Mouse (Mus musculus) forebrain, postnatal 0 days (tissue): Measurements from ENCODE around the gene Brms1. TPM values are rescaled to one million over a fixed set of nuclear protein-coding genes. Genes with fewer than 3 reads are reported as not detected.

ENCODE experiments used
- ATAC-seq: fragments of 200-750 bp; cut with Nextera tagmentation; 2 replicates; pipeline ENCODE4 v1.8.0; 2017; ENCODE audit warnings: mild to moderate bottlenecking, moderate library complexity
- DNase-seq: peaks from one replicate; pipeline ENCODE4 v3.0.0-alpha.2; 2015
- H3K27ac ChIP-seq: fragments of 300-500 bp; sonication (generic); 2 replicates; pipeline ENCODE4 v1.5.1; 2014; ENCODE audit warnings: low read depth, mild to moderate bottlenecking, antibody characterized with exemption, low read length, moderate library complexity, mixed read lengths
- H3K27me3 ChIP-seq: fragments of 300-500 bp; sonication (generic); 2 replicates; pipeline ENCODE4 v1.6.1; 2014; ENCODE audit warnings: mild to moderate bottlenecking, low read length, mixed read lengths; ENCODE audit not compliant: insufficient read depth
- H3K36me3 ChIP-seq: fragments of 300-500 bp; sonication (generic); 2 replicates; pipeline ENCODE4 v1.6.1; 2014; ENCODE audit warnings: mild to moderate bottlenecking, moderate library complexity; ENCODE audit not compliant: insufficient read depth
- H3K4me1 ChIP-seq: fragments of 300-500 bp; sonication (generic); 2 replicates; pipeline ENCODE4 v1.6.1; 2014; ENCODE audit warnings: antibody characterized with exemption; ENCODE audit not compliant: insufficient read depth
- H3K4me2 ChIP-seq: fragments of 300-500 bp; sonication (generic); 2 replicates; pipeline ENCODE4 v1.6.1; 2014; ENCODE audit warnings: low read depth, mild to moderate bottlenecking, moderate library complexity
- H3K4me3 ChIP-seq: fragments of 300-500 bp; sonication (generic); 2 replicates; pipeline ENCODE4 v1.5.1; 2014; ENCODE audit warnings: low read depth, low read length, mixed read lengths
- H3K9ac ChIP-seq: fragments of 300-500 bp; sonication (generic); 2 replicates; pipeline ENCODE4 v1.6.1; 2014; ENCODE audit warnings: mild to moderate bottlenecking
- H3K9me3 ChIP-seq: fragments of 300-500 bp; sonication (generic); 2 replicates; pipeline ENCODE4 v1.6.1; 2016; ENCODE audit warnings: low read length
- CTCF ChIP-seq: sonication (generic); IDR thresholded peaks from 2 replicates; pipeline ENCODE4 v1.5.1; 2016; ENCODE audit warnings: antibody characterized with exemption, control low read depth, low read depth
- WGBS: fragments of 180-500 bp; shearing (Covaris S2); extraction: QIAGEN DNeasy Blood & Tissue Kit; methylation state at CpG from one replicate; pipeline ENCODE4 v1.1.7; 2014; 5-methylcytosine and 5-hydroxymethylcytosine counted together
- polyA plus RNA-seq: library from polyadenylated mRNA; unstranded; fragments of >200 nt; fragmentation: Nextera tagmentation; extraction: Ambion mirVana; gene quantifications from 2 replicates; pipeline ENCODE4 v1.2.1, GENCODE M21; 2015
- total RNA-seq: library from RNA; depleted of rRNA; stranded (reverse); fragments of >200 nt; gene quantifications from 2 replicates; pipeline ENCODE4 v1.2.3, GENCODE M21; 2014

The Brms1 gene
- total and polyA plus RNA-seq, 2 experiments from 2014 or later = 15.5 to 27.6 TPM

DNA sequence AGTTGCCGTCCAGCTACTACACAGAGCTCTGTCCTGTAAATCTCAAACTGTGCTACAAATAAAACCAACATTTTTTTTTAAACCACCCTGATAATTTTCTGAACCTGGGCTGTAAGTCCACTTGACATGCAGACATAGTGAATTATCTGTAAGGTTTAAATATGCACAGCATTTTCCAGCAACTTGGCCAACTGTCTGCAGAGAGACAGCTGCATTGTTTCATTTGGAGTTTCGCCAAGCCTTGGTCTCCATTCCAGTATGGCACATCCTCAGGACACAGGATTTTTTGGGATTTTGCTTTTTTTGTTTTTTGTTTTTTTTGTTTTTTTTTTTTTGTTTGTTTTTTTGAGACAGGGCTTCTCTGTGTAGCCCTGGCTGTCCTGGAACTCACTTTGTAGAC, 19.7 kb upstream of the Brms1 start:
- H3K27ac ChIP-seq = no peak overlapping the region
- DNase-seq (no peak), ATAC-seq (no peak)
- no peaks in the 10 kb centered on the region for H3K4me1 ChIP-seq
- H3K36me3 ChIP-seq = no peaks in the 10 kb centered on the region
- TF ChIP-seq CTCF = no peak
- no peak overlapping the region for H3K4me2 ChIP-seq
- H3K9ac ChIP-seq = no peak overlapping the region
- H3K4me3 ChIP-seq = no peak overlapping the region
- no peaks in the 10 kb centered on the region for H3K27me3 ChIP-seq
- WGBS = 67% methylated on average over 2 of the region's 2 CpGs
- H3K9me3 ChIP-seq = no peaks in the 10 kb centered on the region

DNA sequence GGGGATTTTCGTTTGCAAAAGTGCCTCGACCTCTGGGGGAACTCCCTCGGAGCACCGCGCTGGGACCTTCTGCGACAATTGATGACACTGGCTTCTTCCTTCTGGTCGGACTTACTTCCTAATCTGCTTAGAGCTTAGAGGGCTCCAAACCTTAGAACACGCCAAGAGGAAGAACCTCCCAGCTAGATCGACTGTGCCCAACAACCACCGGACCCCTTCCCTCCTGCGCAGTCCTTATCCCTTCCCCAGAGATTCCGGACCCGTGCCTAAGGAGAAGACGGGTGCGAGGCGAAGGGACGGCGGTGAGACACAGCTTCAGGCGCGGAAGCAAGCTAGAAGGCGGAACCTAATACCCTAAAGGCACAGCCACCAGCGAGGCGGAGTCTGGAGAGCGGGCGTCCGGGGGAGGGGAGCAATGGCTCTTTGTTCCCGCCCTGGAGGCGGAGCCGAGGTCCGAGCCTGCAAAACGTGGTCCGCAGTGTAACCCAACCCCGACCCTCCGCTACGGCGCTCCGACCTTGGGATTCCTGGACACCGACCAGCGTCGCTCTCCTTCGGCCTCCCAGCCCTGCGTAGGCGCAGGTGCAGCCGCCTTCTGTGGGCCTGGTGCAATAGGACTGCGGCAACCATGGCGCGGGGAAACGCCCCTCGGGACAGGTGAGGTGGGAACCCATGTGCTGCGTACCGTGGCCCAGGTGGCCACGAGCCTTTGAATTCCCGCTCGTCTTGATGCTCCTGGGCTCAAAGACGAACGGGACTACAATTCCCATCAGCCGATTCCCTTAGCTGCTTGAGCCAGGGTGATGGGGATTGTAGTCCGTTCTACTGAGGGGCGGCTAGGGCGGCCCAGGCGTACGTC, 17.3 kb upstream of the Brms1 start, which contains the start of gene Slc29a2:
Gene Slc29a2, plus strand, starts transcription at position 240 of the 859 bp plus-strand sequence.
- TF ChIP-seq CTCF = no peak
- Histone ChIP-seq H3K4me1 (no peaks in the 10 kb centered on the region), H3K9ac (peak within 1 kb of the TSS; percentile 97), H3K4me3 (peak within 1 kb of the TSS; percentile 85), H3K27ac (peak within 1 kb of the TSS; percentile 91), H3K4me2 (peak within 1 kb of the TSS; percentile 77), H3K27me3 (no peaks in the 10 kb centered on the region), H3K36me3 (peaks cover 10% of the 10 kb centered on the region), H3K9me3 (no peaks in the 10 kb centered on the region)
- DNase-seq (peak; percentile 93), ATAC-seq (peak; percentile 95)
- under 1% methylated on average over 62 of the region's 62 CpGs for WGBS

DNA sequence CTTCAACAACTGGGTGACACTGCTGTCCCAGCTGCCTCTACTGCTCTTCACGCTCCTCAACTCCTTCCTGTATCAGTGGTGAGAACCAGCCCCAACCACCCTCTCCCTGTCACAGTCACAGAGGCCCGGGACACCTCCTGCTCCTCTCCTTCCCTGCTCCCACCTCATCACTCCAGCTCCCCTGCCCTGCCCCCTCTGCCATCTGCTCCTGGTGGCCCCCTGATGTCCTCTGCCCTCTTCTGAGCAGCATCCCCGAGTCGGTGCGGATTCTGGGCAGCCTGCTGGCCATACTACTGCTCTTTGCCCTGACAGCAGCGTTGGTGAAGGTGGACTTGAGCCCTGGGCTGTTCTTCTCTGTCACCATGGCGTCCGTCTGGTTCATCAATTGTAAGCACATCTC, 15.0 kb upstream of the Brms1 start:
- no peak overlapping the region for H3K9ac ChIP-seq
- H3K36me3 ChIP-seq = peaks cover 31% of the 10 kb centered on the region
- no peak for DNase-seq
- H3K9me3 ChIP-seq = no peaks in the 10 kb centered on the region
- H3K4me2 ChIP-seq = no peak overlapping the region
- H3K27ac ChIP-seq = no peak overlapping the region
- WGBS = 92% methylated on average over 8 of the region's 8 CpGs
- no peak overlapping the region for H3K4me3 ChIP-seq
- H3K27me3 ChIP-seq = no peaks in the 10 kb centered on the region
- no peaks in the 10 kb centered on the region for H3K4me1 ChIP-seq
- no peak for ATAC-seq
- TF ChIP-seq CTCF = no peak

DNA sequence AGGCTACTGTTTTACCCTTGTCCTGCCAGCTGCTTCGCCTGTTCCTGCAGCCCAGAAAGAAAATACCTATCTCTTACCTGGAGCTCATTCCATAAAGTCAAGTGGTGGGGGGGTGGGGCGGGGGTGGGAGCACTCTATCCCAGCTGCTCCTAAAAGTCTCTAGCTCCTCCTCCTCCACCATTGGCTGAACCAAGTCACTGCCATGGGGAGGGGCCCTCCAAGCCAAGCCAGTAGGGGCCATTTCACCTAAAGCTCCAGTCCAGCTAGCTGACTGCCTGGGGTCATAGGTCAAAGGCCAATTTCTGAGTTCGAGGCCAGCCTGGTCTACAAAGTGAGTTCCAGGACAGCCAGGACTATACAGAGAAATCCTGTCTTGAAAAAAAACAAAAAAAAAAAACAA, 8.5 kb upstream of the Brms1 start:
- Histone ChIP-seq H3K9ac (no peak overlapping the region), H3K4me3 (no peak overlapping the region), H3K27me3 (no peaks in the 10 kb centered on the region), H3K9me3 (no peaks in the 10 kb centered on the region), H3K4me2 (no peak overlapping the region), H3K27ac (no peak overlapping the region), H3K36me3 (peaks cover 41% of the 10 kb centered on the region), H3K4me1 (no peaks in the 10 kb centered on the region)
- WGBS = 85% methylated on average over 3 of the region's 3 CpGs
- DNase-seq (no peak), ATAC-seq (no peak)
- no peak for TF ChIP-seq CTCF

DNA sequence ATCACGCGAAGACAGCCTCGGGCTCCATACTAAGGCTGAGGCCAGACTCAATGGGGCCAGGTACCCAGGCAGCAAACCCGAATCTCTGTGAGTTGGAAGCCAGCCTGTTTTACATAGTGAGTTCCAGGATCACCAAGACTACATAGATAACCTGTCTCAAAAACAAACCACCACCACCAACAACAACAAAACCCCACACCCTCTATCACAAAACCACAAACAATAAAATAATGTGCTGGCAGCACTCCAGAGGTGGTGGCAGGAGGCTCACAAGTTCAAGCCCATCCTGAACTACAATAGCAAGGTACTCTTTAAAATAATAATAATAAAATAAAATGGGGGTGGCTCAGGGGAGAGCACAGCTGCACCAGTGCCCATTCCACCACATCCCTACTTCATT, 4.6 kb upstream of the Brms1 start:
- Histone ChIP-seq H3K4me2 (no peak overlapping the region), H3K36me3 (peaks cover 5% of the 10 kb centered on the region), H3K4me3 (no peak overlapping the region), H3K27ac (no peak overlapping the region), H3K9me3 (no peaks in the 10 kb centered on the region), H3K9ac (no peak overlapping the region), H3K27me3 (no peaks in the 10 kb centered on the region), H3K4me1 (0 out of 2 replicates have a peak, but pooled peaks cover 11% of the 10 kb centered on the region)
- ATAC-seq (no peak), DNase-seq (no peak)
- 79% methylated on average over 4 of the region's 4 CpGs for WGBS
- TF ChIP-seq CTCF = no peak

DNA sequence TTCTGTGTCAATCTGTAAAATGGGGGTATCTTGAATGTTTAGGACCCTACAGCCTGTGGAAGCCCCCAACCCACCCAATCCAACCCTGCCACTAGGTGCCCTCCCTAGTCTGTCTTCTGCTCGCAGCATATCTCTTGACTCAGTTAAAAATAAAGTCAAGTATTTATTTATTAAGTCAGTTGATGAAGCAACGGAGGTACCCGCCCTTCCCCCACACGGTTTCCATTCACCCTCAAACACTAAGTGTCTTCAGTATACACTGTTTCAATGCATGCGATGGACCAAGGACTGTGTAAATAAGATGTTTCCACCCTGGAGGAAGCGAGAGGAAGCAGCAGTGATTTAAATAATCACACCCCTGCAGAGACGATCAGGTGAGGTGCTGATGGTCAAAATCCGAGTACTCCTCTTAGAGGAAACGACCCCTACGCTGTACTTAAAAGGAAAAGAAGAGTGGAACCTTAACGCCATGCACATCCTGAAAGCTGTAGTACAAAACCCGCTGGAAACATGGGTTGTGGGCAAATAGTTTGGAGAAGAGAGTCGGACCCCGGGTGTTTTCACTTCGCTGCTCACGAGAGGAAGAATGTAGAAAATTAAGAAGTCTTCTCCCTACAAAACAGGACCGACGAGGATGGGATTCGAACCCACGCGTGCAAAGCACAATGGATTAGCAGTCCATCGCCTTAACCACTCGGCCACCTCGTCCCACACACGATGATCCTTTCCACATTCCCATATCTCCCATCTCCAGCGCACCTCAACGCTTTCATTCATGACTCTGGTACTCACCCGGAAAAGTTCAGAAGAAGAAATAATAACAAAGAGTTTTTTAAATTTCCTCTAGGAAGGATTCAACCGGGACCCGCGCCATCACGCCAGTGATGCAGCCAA, 3.2 kb upstream of the Brms1 start:
- Histone ChIP-seq H3K27ac (peak overlapping the region; percentile 88), H3K4me2 (peak overlapping the region; percentile 93), H3K36me3 (peaks cover 5% of the 10 kb centered on the region; the same call in 1 of the 2 replicates), H3K4me3 (peak overlapping the region; percentile 81), H3K9ac (peak overlapping the region; percentile 94), H3K9me3 (no peaks in the 10 kb centered on the region), H3K4me1 (0 out of 2 replicates have a peak, but pooled peaks cover 15% of the 10 kb centered on the region), H3K27me3 (no peaks in the 10 kb centered on the region)
- WGBS = 5% methylated on average over 32 of the region's 32 CpGs
- ATAC-seq = peak; percentile 44
- DNase-seq = peak; percentile 91
- no peak for TF ChIP-seq CTCF
